Mouse (Mus musculus) left cerebral cortex, postnatal 4 days (tissue): ENCODE data around the gene Dennd1c. TPM values are rescaled to one million over a fixed set of nuclear protein-coding genes. Genes with fewer than 3 reads are reported as not detected.

Source experiments
- DNase-seq: peaks from one replicate; pipeline ENCODE4 v3.0.0-alpha.2; 2022
- intact Hi-C: fragments of 180-260 bp; cut with DNase I; formaldehyde crosslinking; loops from one replicate; pipeline ENCODE4 v1.15.1; 2025
- total RNA-seq, 2 experiments: library from RNA; stranded (reverse); gene quantifications; 2 replicates each; pipeline ENCODE4 v1.2.3; 2021

Gene Dennd1c
- 1 to 10 TPM; 1.2 to 1.4 TPM for total RNA-seq

GRCm38 (mm10) chr17:57078336-57078735 lies at the start of gene Dennd1c:
Dennd1c (minus strand) TSS chr17:57078514.
- intact Hi-C loops: no loop called here
- DNase-seq: no peak

GRCm38 (mm10) chr17:57125853-57126622 lies 47.7 kb upstream of the Dennd1c start:
- DNase-seq: no peak

GRCm38 (mm10) chr17:57124792-57125191 lies 46.5 kb upstream of the Dennd1c start:
- intact Hi-C loops: no loop called here
- DNase-seq: no peak

More at GRCm38 (mm10) chr17:57125853-57126622, 47.7 kb upstream of the Dennd1c start:
- intact Hi-C loops: no loop called here

GRCm38 (mm10) chr17:57123192-57124118 lies 45.1 kb upstream of the Dennd1c start:
- intact Hi-C loops: no loop called here
- DNase-seq: no peak

- no peak for DNase-seq
- intact Hi-C loops: no loop called here
These were observed 43.5 kb upstream of the Dennd1c start for GRCm38 (mm10) chr17:57121856-57122255.

GRCm38 (mm10) chr17:57118524-57119349 lies 40.4 kb upstream of the Dennd1c start:
- no peak for DNase-seq
- intact Hi-C loops: no loop called here

GRCm38 (mm10) chr17:57116801-57117200 lies 38.5 kb upstream of the Dennd1c start:
- intact Hi-C loops: no loop called here
- DNase-seq: no peak

GRCm38 (mm10) chr17:57112768-57113474 lies 34.6 kb upstream of the Dennd1c start:
- no peak for DNase-seq
- intact Hi-C loops: no loop called here

- intact Hi-C loops: no loop called here
- no peak for DNase-seq
These were observed 31.7 kb upstream of the Dennd1c start for GRCm38 (mm10) chr17:57110005-57110404.

GRCm38 (mm10) chr17:57108666-57109171 lies 30.4 kb upstream of the Dennd1c start:
- intact Hi-C loops: no loop called here
- no peak for DNase-seq

- intact Hi-C loops: no loop called here
- no peak for DNase-seq
These were observed 29.8 kb upstream of the Dennd1c start for GRCm38 (mm10) chr17:57108040-57108665.

GRCm38 (mm10) chr17:57107064-57107463 lies 28.8 kb upstream of the Dennd1c start:
- no peak for DNase-seq
- intact Hi-C loops: no loop called here

- intact Hi-C loops: no loop called here
- no peak for DNase-seq
These were observed 27.7 kb upstream of the Dennd1c start for GRCm38 (mm10) chr17:57106035-57106368.

GRCm38 (mm10) chr17:57105181-57106034 lies 27.1 kb upstream of the Dennd1c start, which contains the start of gene Tnfsf9:
Tnfsf9 (plus strand) TSS chr17:57105325.
- DNase-seq: peak; percentile 64

GRCm38 (mm10) chr17:57104496-57104895 lies 26.2 kb upstream of the Dennd1c start:
- no peak for DNase-seq
- intact Hi-C loops: no loop called here

More at GRCm38 (mm10) chr17:57105181-57106034, 27.1 kb upstream of the Dennd1c start, which contains the start of gene Tnfsf9:
- intact Hi-C loops: no loop called here

GRCm38 (mm10) chr17:57102276-57102675 lies 24.0 kb upstream of the Dennd1c start:
- DNase-seq: no peak
- intact Hi-C loops: no loop called here

- peak; percentile 30 for DNase-seq
- intact Hi-C loops: loop anchor here (5.0 to 10.0 kb wide), 2 partner anchors 68 to 235 kb away; no protein-coding TSS in a partner anchor
These were observed 21.5 kb upstream of the Dennd1c start for GRCm38 (mm10) chr17:57099629-57100325.

- intact Hi-C loops: loop anchor here (5.0 to 10.0 kb wide), 2 partner anchors 69 to 236 kb away; no protein-coding TSS in a partner anchor
- DNase-seq: no peak
These were observed 20.0 kb upstream of the Dennd1c start for GRCm38 (mm10) chr17:57098321-57098720.
